Mouse (Mus musculus): ENCODE results near the gene Pold2. TPM values are rescaled to one million over a fixed set of nuclear protein-coding genes. Genes with fewer than 3 reads are reported as not detected.

Pold2 gene
- total RNA-seq, 1 experiment: 103 TPM

- in situ Hi-C loops (cut with MboI; ENCODE audit: low sequenced_read_pairs in 2 of 2, unreplicated experiment in 2 of 2): no loop called here
- peaks cover 0 to 2% of the 10 kb centered on the region in 2 experiments; a peak in 1 of 4 replicates for H3K4me1 ChIP-seq (ENCODE audit: control insufficient read depth in 2 of 2, insufficient read depth in 2 of 2, low read length in 2 of 2, poor library complexity in 1 of 2)
- no peak for DNase-seq (ENCODE audit: low read depth, low spot score)
- H3K9ac ChIP-seq (ENCODE audit: insufficient read depth, low read depth, low read length, poor library complexity, severe bottlenecking): no peak overlapping the region
- H3K27ac ChIP-seq (ENCODE audit: insufficient read depth, low read depth, low read length, poor library complexity, severe bottlenecking): no peak overlapping the region
- H3K9me3 ChIP-seq (ENCODE audit: control insufficient read depth, insufficient read depth, low read depth, low read length): no peaks in the 10 kb centered on the region
- no peak overlapping the region for H3K4me3 ChIP-seq (ENCODE audit: insufficient read depth in 1 of 2, low read depth in 1 of 2, low read length in 2 of 2, poor library complexity in 1 of 2, severe bottlenecking in 1 of 2)
- no peaks in the 10 kb centered on the region for H3K36me3 ChIP-seq (ENCODE audit: control insufficient read depth, insufficient read depth, low read length, poor library complexity, severe bottlenecking)
- TF ChIP-seq ZNF384 (IDR thresholded peaks at IDR 0.05; ENCODE audit: low read depth, low read length) (no peak), ZC3H11A (IDR thresholded peaks at IDR 0.05; ENCODE audit: borderline replicate concordance, low read depth, low read length) (no peak)
These were observed 36.8 kb upstream of the Pold2 start for GRCm38 (mm10) chr11:5914940-5915339.

- in situ Hi-C loops (cut with MboI; ENCODE audit: low sequenced_read_pairs in 2 of 2, unreplicated experiment in 2 of 2): no loop called here
- no peak for DNase-seq (ENCODE audit: low read depth, low spot score)
These were observed 35.8 kb upstream of the Pold2 start for GRCm38 (mm10) chr11:5913936-5914335.

GRCm38 (mm10) chr11:5913256-5913655 is 35.2 kb upstream of the Pold2 start:
- Histone ChIP-seq H3K9ac (ENCODE audit: insufficient read depth, low read depth, low read length, poor library complexity, severe bottlenecking) (no peak overlapping the region), H3K9me3 (ENCODE audit: control insufficient read depth, insufficient read depth, low read depth, low read length) (no peaks in the 10 kb centered on the region), H3K4me1 (ENCODE audit: control insufficient read depth in 2 of 2, insufficient read depth in 2 of 2, low read length in 2 of 2, poor library complexity in 1 of 2) (0 out of 4 replicates have a peak, but pooled peaks cover 0 to 2% of the 10 kb centered on the region in 2 experiments), H3K4me3 (ENCODE audit: insufficient read depth in 1 of 2, low read depth in 1 of 2, low read length in 2 of 2, poor library complexity in 1 of 2, severe bottlenecking in 1 of 2) (no peak overlapping the region), H3K36me3 (ENCODE audit: control insufficient read depth, insufficient read depth, low read length, poor library complexity, severe bottlenecking) (no peaks in the 10 kb centered on the region), H3K27ac (ENCODE audit: insufficient read depth, low read depth, low read length, poor library complexity, severe bottlenecking) (no peak overlapping the region)
- DNase-seq (ENCODE audit: low read depth, low spot score): no peak
- in situ Hi-C loops (cut with MboI; ENCODE audit: low sequenced_read_pairs in 2 of 2, unreplicated experiment in 2 of 2): no loop called here
- TF ChIP-seq ZNF384 (IDR thresholded peaks at IDR 0.05; ENCODE audit: low read depth, low read length) (no peak), HCFC1 (IDR thresholded peaks at IDR 0.05; ENCODE audit: borderline replicate concordance, insufficient read depth, low read length) (no peak), ZC3H11A (IDR thresholded peaks at IDR 0.05; ENCODE audit: borderline replicate concordance, low read depth, low read length) (no peak), MAFK (IDR thresholded peaks at IDR 0.05; ENCODE audit: insufficient read depth, low read depth, low read length) (no peak), CHD2 (IDR thresholded peaks at IDR 0.05; ENCODE audit: low read depth, low read length) (no peak)

More at GRCm38 (mm10) chr11:5913936-5914335, 35.8 kb upstream of the Pold2 start:
- Histone ChIP-seq H3K27ac (ENCODE audit: insufficient read depth, low read depth, low read length, poor library complexity, severe bottlenecking) (no peak overlapping the region), H3K9me3 (ENCODE audit: control insufficient read depth, insufficient read depth, low read depth, low read length) (no peaks in the 10 kb centered on the region), H3K4me1 (ENCODE audit: control insufficient read depth in 2 of 2, insufficient read depth in 2 of 2, low read length in 2 of 2, poor library complexity in 1 of 2) (0 out of 4 replicates have a peak, but pooled peaks cover 0 to 2% of the 10 kb centered on the region in 2 experiments), H3K4me3 (ENCODE audit: insufficient read depth in 1 of 2, low read depth in 1 of 2, low read length in 2 of 2, poor library complexity in 1 of 2, severe bottlenecking in 1 of 2) (no peak overlapping the region), H3K9ac (ENCODE audit: insufficient read depth, low read depth, low read length, poor library complexity, severe bottlenecking) (no peak overlapping the region), H3K36me3 (ENCODE audit: control insufficient read depth, insufficient read depth, low read length, poor library complexity, severe bottlenecking) (no peaks in the 10 kb centered on the region)
- TF ChIP-seq ZNF384 (IDR thresholded peaks at IDR 0.05; ENCODE audit: low read depth, low read length) (no peak), MAFK (IDR thresholded peaks at IDR 0.05; ENCODE audit: insufficient read depth, low read depth, low read length) (no peak), ZC3H11A (IDR thresholded peaks at IDR 0.05; ENCODE audit: borderline replicate concordance, low read depth, low read length) (no peak), HCFC1 (IDR thresholded peaks at IDR 0.05; ENCODE audit: borderline replicate concordance, insufficient read depth, low read length) (no peak), CHD2 (IDR thresholded peaks at IDR 0.05; ENCODE audit: low read depth, low read length) (no peak)

- in situ Hi-C loops (cut with MboI; ENCODE audit: low sequenced_read_pairs in 2 of 2, unreplicated experiment in 2 of 2): no loop called here
- Histone ChIP-seq H3K9me3 (ENCODE audit: control insufficient read depth, insufficient read depth, low read depth, low read length) (no peaks in the 10 kb centered on the region), H3K9ac (ENCODE audit: insufficient read depth, low read depth, low read length, poor library complexity, severe bottlenecking) (no peak overlapping the region)
These were observed 34.5 kb upstream of the Pold2 start for GRCm38 (mm10) chr11:5912635-5913034.

GRCm38 (mm10) chr11:5908642-5909041 is 30.6 kb upstream of the Pold2 start:
- Histone ChIP-seq H3K9me3 (ENCODE audit: control insufficient read depth, insufficient read depth, low read depth, low read length) (no peaks in the 10 kb centered on the region), H3K4me1 (ENCODE audit: control insufficient read depth in 2 of 2, insufficient read depth in 2 of 2, low read length in 2 of 2, poor library complexity in 1 of 2) (peaks cover 1 to 4% of the 10 kb centered on the region in 2 experiments; a peak in 1 of 4 replicates), H3K36me3 (ENCODE audit: control insufficient read depth, insufficient read depth, low read length, poor library complexity, severe bottlenecking) (no peaks in the 10 kb centered on the region), H3K27ac (ENCODE audit: insufficient read depth, low read depth, low read length, poor library complexity, severe bottlenecking) (no peak overlapping the region), H3K9ac (ENCODE audit: insufficient read depth, low read depth, low read length, poor library complexity, severe bottlenecking) (no peak overlapping the region), H3K4me3 (ENCODE audit: insufficient read depth in 1 of 2, low read depth in 1 of 2, low read length in 2 of 2, poor library complexity in 1 of 2, severe bottlenecking in 1 of 2) (no peak overlapping the region)
- TF ChIP-seq MAFK (IDR thresholded peaks at IDR 0.05; ENCODE audit: insufficient read depth, low read depth, low read length) (no peak), HCFC1 (IDR thresholded peaks at IDR 0.05; ENCODE audit: borderline replicate concordance, insufficient read depth, low read length) (no peak), ZNF384 (IDR thresholded peaks at IDR 0.05; ENCODE audit: low read depth, low read length) (no peak), ZC3H11A (IDR thresholded peaks at IDR 0.05; ENCODE audit: borderline replicate concordance, low read depth, low read length) (no peak), CHD2 (IDR thresholded peaks at IDR 0.05; ENCODE audit: low read depth, low read length) (no peak)
- in situ Hi-C loops (cut with MboI; ENCODE audit: low sequenced_read_pairs in 2 of 2, unreplicated experiment in 2 of 2): no loop called here
- DNase-seq (ENCODE audit: low read depth, low spot score): no peak

More at GRCm38 (mm10) chr11:5912635-5913034, 34.5 kb upstream of the Pold2 start:
- DNase-seq (ENCODE audit: low read depth, low spot score): no peak
- no peaks in the 10 kb centered on the region for H3K36me3 ChIP-seq (ENCODE audit: control insufficient read depth, insufficient read depth, low read length, poor library complexity, severe bottlenecking)
- no peak overlapping the region for H3K27ac ChIP-seq (ENCODE audit: insufficient read depth, low read depth, low read length, poor library complexity, severe bottlenecking)
- TF ChIP-seq ZC3H11A (IDR thresholded peaks at IDR 0.05; ENCODE audit: borderline replicate concordance, low read depth, low read length): peak; percentile 56; the same call in 1 of the 2 replicates
- no peak for TF ChIP-seq MAFK (IDR thresholded peaks at IDR 0.05; ENCODE audit: insufficient read depth, low read depth, low read length)
- H3K4me1 ChIP-seq (ENCODE audit: control insufficient read depth in 2 of 2, insufficient read depth in 2 of 2, low read length in 2 of 2, poor library complexity in 1 of 2): 0 out of 4 replicates have a peak, but pooled peaks cover 0 to 2% of the 10 kb centered on the region in 2 experiments
- no peak overlapping the region for H3K4me3 ChIP-seq (ENCODE audit: insufficient read depth in 1 of 2, low read depth in 1 of 2, low read length in 2 of 2, poor library complexity in 1 of 2, severe bottlenecking in 1 of 2)
